Mouse (Mus musculus) MEL (cell line): ENCODE data around the gene Fat3. TPM values are rescaled to one million over a fixed set of nuclear protein-coding genes. Genes with fewer than 3 reads are reported as not detected.

Experiments used
- DNase-seq: peaks from one replicate; pipeline ENCODE4 v3.0.0; 2011; ENCODE audit warnings: low read depth, low spot score
- H3K27ac ChIP-seq: 2 replicates; pipeline ENCODE4 v1.5.1; 2012; ENCODE audit warnings: low read depth, mild to moderate bottlenecking, control low read depth, low read length, moderate library complexity; ENCODE audit not compliant: control insufficient read depth
- H3K27me3 ChIP-seq, 2 experiments: fragments of 150-350 bp in 1 of 2; sonication (generic) in 1 of 2; 2 replicates each; pipeline ENCODE4 v1.6.1; 2012; ENCODE audit warnings: low read length in 2 of 2, mild to moderate bottlenecking in 2 of 2, improper control_type of control experiment in 1 of 2, moderate library complexity in 1 of 2; ENCODE audit not compliant: insufficient read depth in 2 of 2, control insufficient read depth in 1 of 2
- H3K36me3 ChIP-seq, 2 experiments: 2 replicates each; pipeline ENCODE4 v1.6.1; 2012 to 2014; ENCODE audit warnings: low read length in 2 of 2, improper control_type of control experiment in 1 of 2, inconsistent platforms in 1 of 2, mild to moderate bottlenecking in 1 of 2; ENCODE audit not compliant: insufficient read depth in 2 of 2, control insufficient read depth in 1 of 2
- H3K4me1 ChIP-seq, 2 experiments: fragments of 150-350 bp in 1 of 2; sonication (generic) in 1 of 2; 2 replicates each; pipeline ENCODE4 v1.6.1; 2012; ENCODE audit warnings: low read length in 2 of 2, improper control_type of control experiment in 1 of 2, mild to moderate bottlenecking in 1 of 2; ENCODE audit not compliant: insufficient read depth in 2 of 2, control insufficient read depth in 1 of 2
- H3K4me3 ChIP-seq, 2 experiments: fragments of 150-350 bp in 1 of 2; sonication (generic) in 1 of 2; 2 replicates each; pipeline ENCODE4 v1.5.1; 2012; ENCODE audit warnings: low read depth in 2 of 2, low read length in 2 of 2, mild to moderate bottlenecking in 2 of 2, moderate library complexity in 2 of 2, control low read depth in 1 of 2, improper control_type of control experiment in 1 of 2; ENCODE audit not compliant: control insufficient read depth in 1 of 2, insufficient read depth in 1 of 2
- H3K79me2 ChIP-seq: 2 replicates; pipeline ENCODE4 v1.6.1; 2012; ENCODE audit warnings: mild to moderate bottlenecking, low read length, moderate library complexity; ENCODE audit not compliant: control insufficient read depth, poor library complexity, insufficient read depth
- H3K9ac ChIP-seq: 2 replicates; pipeline ENCODE4 v1.6.1; 2012; ENCODE audit warnings: low read depth, mild to moderate bottlenecking, control low read depth, low read length, moderate library complexity; ENCODE audit not compliant: control insufficient read depth, poor library complexity, severe bottlenecking
- H3K9me3 ChIP-seq: fragments of 150-350 bp; sonication (generic); replicated peaks from 2 replicates; pipeline ENCODE4 v1.6.1; 2012; ENCODE audit warnings: mild to moderate bottlenecking, low read length, improper control_type of control experiment, moderate library complexity; ENCODE audit not compliant: insufficient read depth
- BHLHE40 ChIP-seq: IDR thresholded peaks from 2 replicates; pipeline ENCODE4 v1.6.1; 2012; ENCODE audit warnings: low read depth, mild to moderate bottlenecking, inconsistent platforms, low read length, improper control_type of control experiment, borderline replicate concordance
- EP300 ChIP-seq, 2 experiments: IDR thresholded peaks; 2 replicates each; pipeline ENCODE4 v1.6.1; 2011; ENCODE audit warnings: improper control_type of control experiment in 2 of 2, low read length in 2 of 2, low read depth in 1 of 2, mild to moderate bottlenecking in 1 of 2
- GABPA ChIP-seq: IDR thresholded peaks from 2 replicates; pipeline ENCODE4 v1.6.1; 2012; ENCODE audit warnings: low read depth, mild to moderate bottlenecking, inconsistent platforms, low read length, improper control_type of control experiment, moderate library complexity
- JUND ChIP-seq: IDR thresholded peaks from 2 replicates; pipeline ENCODE4 v1.6.1; 2011; ENCODE audit warnings: low read depth, mild to moderate bottlenecking, improper control_type of control experiment, low read length
- KAT2A ChIP-seq: conservative IDR thresholded peaks from 2 replicates; pipeline ENCODE4 v1.6.1; 2012; ENCODE audit warnings: low read depth, low read length, improper control_type of control experiment, inconsistent platforms
- MAFK ChIP-seq: IDR thresholded peaks from 2 replicates; pipeline ENCODE4 v1.6.1; 2011; ENCODE audit warnings: low read depth, mild to moderate bottlenecking, low read length, improper control_type of control experiment, borderline replicate concordance
- MAZ ChIP-seq: IDR thresholded peaks from 2 replicates; pipeline ENCODE4 v1.6.1; 2012; ENCODE audit warnings: low read depth, mild to moderate bottlenecking, inconsistent platforms, low read length, improper control_type of control experiment
- MYB ChIP-seq: IDR thresholded peaks from 2 replicates; pipeline ENCODE4 v1.6.1; 2011; ENCODE audit warnings: mild to moderate bottlenecking, low read depth, low read length, improper control_type of control experiment
- MYC ChIP-seq: IDR thresholded peaks from 2 replicates; pipeline ENCODE4 v1.6.1; 2011; ENCODE audit warnings: low read depth, mild to moderate bottlenecking, low read length, improper control_type of control experiment, moderate library complexity
- NRF1 ChIP-seq: IDR thresholded peaks from 2 replicates; pipeline ENCODE4 v1.6.1; 2014; ENCODE audit warnings: low read depth, mild to moderate bottlenecking, inconsistent platforms, low read length, improper control_type of control experiment, moderate library complexity; ENCODE audit not compliant: poor library complexity, insufficient read depth, severe bottlenecking
- POLR2A ChIP-seq, 2 experiments: IDR thresholded peaks; 2 replicates each; pipeline ENCODE4 v1.6.1; 2011 to 2012; ENCODE audit warnings: low read length in 2 of 2, mild to moderate bottlenecking in 2 of 2, control low read depth in 1 of 2, improper control_type of control experiment in 1 of 2, low read depth in 1 of 2, moderate library complexity in 1 of 2; ENCODE audit not compliant: control insufficient read depth in 1 of 2, insufficient read depth in 1 of 2, poor library complexity in 1 of 2
- POLR2AphosphoS2 ChIP-seq: IDR thresholded peaks from 2 replicates; pipeline ENCODE4 v1.6.1; 2011; ENCODE audit warnings: low read length, improper control_type of control experiment
- POLR2AphosphoS5 ChIP-seq: IDR thresholded peaks from 2 replicates; pipeline ENCODE4 v1.6.1; 2012; ENCODE audit warnings: low read depth, borderline replicate concordance, mild to moderate bottlenecking, inconsistent platforms, low read length, moderate library complexity, mixed read lengths
- RCOR1 ChIP-seq: IDR thresholded peaks from 2 replicates; pipeline ENCODE4 v1.6.1; 2012; ENCODE audit warnings: low read depth, mild to moderate bottlenecking, inconsistent platforms, low read length, improper control_type of control experiment
- TCF12 ChIP-seq: IDR thresholded peaks from 2 replicates; pipeline ENCODE4 v1.6.1; 2014; ENCODE audit warnings: low read depth, mild to moderate bottlenecking, inconsistent platforms, low read length, improper control_type of control experiment, moderate library complexity
- UBTF ChIP-seq: IDR thresholded peaks from 2 replicates; pipeline ENCODE4 v1.6.1; 2012; ENCODE audit warnings: low read depth, mild to moderate bottlenecking, inconsistent platforms, low read length, improper control_type of control experiment, moderate library complexity, borderline replicate concordance; ENCODE audit not compliant: insufficient read depth
- ZC3H11A ChIP-seq: IDR thresholded peaks from 2 replicates; pipeline ENCODE4 v1.6.1; 2012; ENCODE audit warnings: low read depth, mild to moderate bottlenecking, inconsistent platforms, low read length, improper control_type of control experiment
- ZKSCAN1 ChIP-seq: IDR thresholded peaks from 2 replicates; pipeline ENCODE4 v1.6.1; 2012; ENCODE audit warnings: low read depth, mild to moderate bottlenecking, inconsistent platforms, low read length, improper control_type of control experiment, moderate library complexity
- ZMIZ1 ChIP-seq: IDR thresholded peaks from 2 replicates; pipeline ENCODE4 v1.6.1; 2012; ENCODE audit warnings: low read depth, mild to moderate bottlenecking, inconsistent platforms, low read length, improper control_type of control experiment, moderate library complexity
- ZNF384 ChIP-seq: IDR thresholded peaks from 2 replicates; pipeline ENCODE4 v1.6.1; 2012; ENCODE audit warnings: low read depth, mild to moderate bottlenecking, inconsistent platforms, low read length, improper control_type of control experiment
- polyA plus RNA-seq, 2 experiments: library from polyadenylated mRNA; stranded (reverse) in 1 of 2; unstranded in 1 of 2; fragments of >175 nt in 1 of 2; fragments of >200 nt in 1 of 2; gene quantifications; 2 replicates each; pipeline versions ENCODE4 v1.2.1 to v1.2.4; 2012; ENCODE audit warnings: low replicate concordance in 2 of 2, low read depth in 1 of 2; ENCODE audit not compliant: insufficient read length in 2 of 2, insufficient read depth in 1 of 2, missing spikeins in 1 of 2
- total RNA-seq: library from RNA; depleted of rRNA; stranded (reverse); fragments of 300-350 nt; gene quantifications from 2 replicates; pipeline ENCODE4 v1.2.3, GENCODE M21; 2012

The Fat3 gene
- total and polyA plus RNA-seq, 3 experiments: 1.5 to 1.8 TPM; not detected in 1

DNA sequence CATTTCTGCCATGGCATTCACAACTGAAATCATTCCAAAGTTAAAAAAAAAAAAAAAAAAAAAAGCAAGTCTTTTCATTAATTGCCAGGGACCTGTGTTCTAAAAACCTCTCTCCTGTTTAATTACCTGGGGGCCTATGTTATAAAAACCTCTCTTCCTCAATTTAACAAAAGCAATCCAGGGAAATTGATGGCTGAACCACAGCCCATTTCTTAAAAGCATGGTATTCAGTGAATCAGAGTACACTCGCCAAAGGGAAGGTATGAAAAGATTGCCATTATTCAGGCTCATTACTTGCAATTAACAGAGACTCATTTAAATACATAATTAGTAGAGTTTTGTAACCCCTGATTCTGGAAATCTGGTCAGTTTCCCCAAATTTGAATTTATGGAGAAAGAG, 314.6 kb downstream of the Fat3 start:
- Histone ChIP-seq H3K4me3 (no peak overlapping the region), H3K79me2 (no peaks in the 10 kb centered on the region), H3K9ac (no peak overlapping the region), H3K27me3 (no peaks in the 10 kb centered on the region), H3K27ac (no peak overlapping the region), H3K36me3 (no peaks in the 10 kb centered on the region), H3K4me1 (no peaks in the 10 kb centered on the region), H3K9me3 (no peaks in the 10 kb centered on the region)
- TF ChIP-seq UBTF (no peak), POLR2A (IDR thresholded peaks at IDR 0.05; ENCODE audit: control insufficient read depth in 1 of 2, insufficient read depth in 1 of 2, low read depth in 1 of 2, low read length in 2 of 2, poor library complexity in 1 of 2) (no peak), MYC (no peak), POLR2AphosphoS5 (no peak), MAFK (no peak), JUND (no peak), ZNF384 (no peak), ZKSCAN1 (no peak), NRF1 (no peak), POLR2AphosphoS2 (no peak), TCF12 (no peak), MAZ (no peak), BHLHE40 (no peak)
- DNase-seq: no peak

DNA sequence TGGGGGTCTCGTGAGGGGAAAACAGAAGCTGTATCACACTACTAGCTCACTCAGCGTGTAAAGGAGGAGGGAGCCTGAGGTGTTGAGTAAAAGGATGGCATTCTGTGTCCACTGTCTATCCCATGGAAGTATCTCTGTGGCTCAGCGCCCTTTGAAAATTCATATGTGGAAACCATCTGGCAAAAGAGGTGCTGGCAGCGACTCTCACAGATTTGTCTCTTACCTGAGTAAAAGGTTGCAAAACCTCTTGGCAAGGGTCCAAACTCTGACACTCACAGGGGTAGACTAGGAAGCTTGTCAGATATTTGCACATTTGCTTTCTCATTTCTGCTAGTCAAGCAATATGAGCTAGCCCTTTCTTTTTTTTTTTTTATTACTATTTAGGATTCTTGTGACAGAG, 331.8 kb downstream of the Fat3 start:
- Histone ChIP-seq H3K4me3 (no peak overlapping the region), H3K27ac (no peak overlapping the region), H3K36me3 (no peaks in the 10 kb centered on the region), H3K79me2 (no peaks in the 10 kb centered on the region), H3K27me3 (peaks cover 0 to 2% of the 10 kb centered on the region in 2 experiments; a peak in 1 of 4 replicates), H3K9ac (no peak overlapping the region), H3K4me1 (no peaks in the 10 kb centered on the region), H3K9me3 (no peaks in the 10 kb centered on the region)
- no peak for DNase-seq
- TF ChIP-seq POLR2AphosphoS5: no peak

DNA sequence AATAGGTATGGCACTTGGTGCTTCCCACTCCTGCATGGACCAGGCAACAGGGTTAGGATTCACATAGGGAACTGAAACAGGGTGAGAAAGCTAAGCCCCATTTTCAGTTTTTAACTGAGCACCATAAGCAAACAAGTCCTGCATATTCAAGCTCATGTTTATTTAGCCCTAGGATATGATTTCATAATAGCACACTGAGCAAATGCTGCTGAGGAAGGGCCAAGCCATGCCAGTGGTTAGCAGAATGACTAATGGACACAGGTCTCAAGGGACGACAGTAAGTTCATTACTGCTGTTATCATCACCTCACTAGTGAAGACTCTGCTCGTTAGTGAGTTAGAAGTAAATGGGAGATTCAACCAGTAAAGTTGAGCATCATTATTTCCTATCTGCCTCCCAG, 333.0 kb downstream of the Fat3 start:
- H3K27me3 ChIP-seq: peaks cover 0 to 2% of the 10 kb centered on the region in 2 experiments; a peak in 1 of 4 replicates
- H3K4me3 ChIP-seq: no peak overlapping the region
- no peak overlapping the region for H3K9ac ChIP-seq
- H3K36me3 ChIP-seq: no peaks in the 10 kb centered on the region
- no peaks in the 10 kb centered on the region for H3K79me2 ChIP-seq
- no peaks in the 10 kb centered on the region for H3K9me3 ChIP-seq
- TF ChIP-seq GABPA (no peak), ZMIZ1 (no peak), KAT2A (no peak), ZC3H11A (no peak), POLR2A (IDR thresholded peaks at IDR 0.05; ENCODE audit: control insufficient read depth in 1 of 2, insufficient read depth in 1 of 2, low read depth in 1 of 2, low read length in 2 of 2, poor library complexity in 1 of 2) (no peak), RCOR1 (no peak), MYB (no peak), EP300 (IDR thresholded peaks at IDR 0.05; ENCODE audit: low read depth in 1 of 2, low read length in 2 of 2) (no peak)
- H3K4me1 ChIP-seq: no peaks in the 10 kb centered on the region
- DNase-seq: no peak
- no peak overlapping the region for H3K27ac ChIP-seq
